Mouse (Mus musculus) megakaryocyte, embryonic 14.5 days (primary cell): Measurements from ENCODE around the gene Fcf1.

Experiments used
- FLI1 ChIP-seq: IDR thresholded peaks from 2 replicates; pipeline ENCODE4 v1.6.1; 2012; ENCODE audit warnings: low read length, inconsistent platforms, mixed read lengths
- GATA1 ChIP-seq: IDR thresholded peaks from 3 replicates; pipeline ENCODE4 v1.6.1; 2012; ENCODE audit warnings: mixed read lengths, low read length, inconsistent platforms, borderline replicate concordance

DNA sequence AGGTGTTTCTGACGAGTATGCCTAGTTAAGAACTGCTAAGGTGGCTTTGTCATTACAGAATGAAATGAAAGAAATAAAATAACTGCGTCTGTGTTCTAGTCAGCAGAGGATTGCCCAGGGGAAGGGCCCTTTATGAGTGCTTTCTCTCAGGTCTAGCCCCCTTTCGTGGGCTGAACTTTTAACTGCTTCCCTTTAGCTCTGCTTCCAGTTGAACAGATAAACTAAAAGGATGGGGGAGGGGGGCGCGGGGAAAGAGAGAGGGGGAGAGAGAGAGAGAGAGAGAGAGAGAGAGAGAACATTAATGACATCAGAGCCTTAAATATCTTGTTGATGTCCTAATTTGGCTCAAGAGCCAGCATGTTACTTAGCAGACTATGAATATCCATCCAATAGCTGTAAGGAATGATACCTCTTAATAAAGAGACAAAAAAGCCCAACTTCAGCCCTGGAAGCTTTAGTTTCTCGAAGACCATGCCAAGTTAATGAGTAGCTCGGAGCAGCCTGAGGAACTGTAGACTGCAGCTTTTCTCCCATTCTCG lies 48.7 kb upstream of the Fcf1 start:
- TF ChIP-seq GATA1 (no peak), FLI1 (no peak)
